Mouse (Mus musculus): Measurements from ENCODE around the gene Igf2bp3.

DNA sequence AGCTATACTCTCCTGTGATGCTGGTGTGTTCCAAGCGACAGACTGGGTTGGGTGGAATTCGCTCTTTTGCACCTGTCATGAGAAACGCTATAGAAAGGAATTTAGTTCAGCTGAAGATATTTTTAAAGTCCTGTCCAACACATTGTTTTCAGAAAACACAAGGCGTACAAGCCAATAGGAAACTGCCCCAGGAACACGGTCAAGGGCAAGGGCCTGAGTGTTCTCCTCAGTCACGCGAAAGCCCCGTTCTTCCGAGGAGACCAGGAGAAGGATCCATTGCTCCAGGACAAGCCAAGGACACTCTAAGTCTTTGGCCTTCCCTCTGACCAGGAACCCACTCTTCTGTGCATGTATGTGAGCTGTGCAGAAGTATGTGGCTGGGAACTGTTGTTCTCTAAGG, 158.7 kb downstream of the Igf2bp3 start:
- TF ChIP-seq CTCF (IDR thresholded peaks at IDR 0.05; ENCODE audit: extremely low read depth, insufficient read depth, low read length) (no peak), POLR2A (IDR thresholded peaks at IDR 0.05; ENCODE audit: extremely low read depth, insufficient read depth, low read length) (no peak)

All from cortical plate, adult 2 months (tissue).